Mouse (Mus musculus): ENCODE measurements at regions not wholly inside any gene's neighbourhood (a gene's known extent, or its start where the extent isn't known, plus 50 kb on each side); places are given as distances from the start of the nearest gene placed in this dataset.

- TF ChIP-seq CTCF (IDR thresholded peaks at IDR 0.05; ENCODE audit: low read depth) (no peak), EP300 (IDR thresholded peaks at IDR 0.05; ENCODE audit: low read depth) (no peak)
These were observed 747.4 kb downstream of the Galc start for GRCm38 (mm10) chr12:97511866-97512265.
